Mouse (Mus musculus) midbrain, postnatal 0 days (tissue): ENCODE results near the gene Tnfsf11. TPM values are rescaled to one million over a fixed set of nuclear protein-coding genes. Genes with fewer than 3 reads are reported as not detected.

Experiments used
- ATAC-seq: fragments of 200-750 bp; cut with Nextera tagmentation; 2 replicates; pipeline ENCODE4 v1.8.0; 2017; ENCODE audit warnings: moderate number of reproducible peaks, mild to moderate bottlenecking, moderate TSS enrichment, moderate library complexity; ENCODE audit not compliant: low FRiP score
- DNase-seq: peaks from one replicate; pipeline ENCODE4 v3.0.0-alpha.2; 2015; ENCODE audit warnings: low spot score
- H3K27ac ChIP-seq: fragments of 300-500 bp; sonication (generic); 2 replicates; pipeline ENCODE4 v1.5.1; 2014; ENCODE audit warnings: low read depth, mild to moderate bottlenecking, low read length, mixed read lengths
- H3K27me3 ChIP-seq: fragments of 300-500 bp; sonication (generic); 2 replicates; pipeline ENCODE4 v1.6.1; 2014; ENCODE audit warnings: low read length, control low read depth, mixed read lengths; ENCODE audit not compliant: insufficient read depth
- H3K36me3 ChIP-seq: fragments of 300-500 bp; sonication (generic); 2 replicates; pipeline ENCODE4 v1.6.1; 2014; ENCODE audit warnings: low read length, control low read depth, mixed read lengths; ENCODE audit not compliant: insufficient read depth
- H3K4me1 ChIP-seq: fragments of 300-500 bp; sonication (generic); 2 replicates; pipeline ENCODE4 v1.6.1; 2014; ENCODE audit warnings: mild to moderate bottlenecking, control low read depth, antibody characterized with exemption, low read length, mixed read lengths; ENCODE audit not compliant: insufficient read depth
- H3K4me2 ChIP-seq: fragments of 300-500 bp; sonication (generic); 2 replicates; pipeline ENCODE4 v1.6.1; 2014; ENCODE audit warnings: low read depth, mild to moderate bottlenecking, low read length, mixed read lengths; ENCODE audit not compliant: poor library complexity, severe bottlenecking
- H3K4me3 ChIP-seq: fragments of 300-500 bp; sonication (generic); 2 replicates; pipeline ENCODE4 v1.5.1; 2014; ENCODE audit warnings: low read depth, mild to moderate bottlenecking, low read length, moderate library complexity
- H3K9ac ChIP-seq: fragments of 300-500 bp; sonication (generic); replicated peaks from 2 replicates; pipeline ENCODE4 v1.6.1; 2014; ENCODE audit warnings: mild to moderate bottlenecking, low read length, moderate library complexity, mixed read lengths; ENCODE audit not compliant: poor library complexity, severe bottlenecking
- H3K9me3 ChIP-seq: fragments of 300-500 bp; sonication (generic); 2 replicates; pipeline ENCODE4 v1.6.1; 2016; ENCODE audit warnings: low read length, control low read depth
- CTCF ChIP-seq: IDR thresholded peaks from 2 replicates; pipeline ENCODE4 v1.5.1; 2016; ENCODE audit warnings: antibody characterized with exemption, mild to moderate bottlenecking
- WGBS: fragments of 180-500 bp; shearing (Covaris S2); extraction: QIAGEN DNeasy Blood & Tissue Kit; methylation state at CpG from one replicate; pipeline ENCODE4 v1.1.7; 2014; 5-methylcytosine and 5-hydroxymethylcytosine counted together
- polyA plus RNA-seq: library from polyadenylated mRNA; unstranded; fragments of >200 nt; fragmentation: Nextera tagmentation; extraction: Ambion mirVana; gene quantifications from 2 replicates; pipeline ENCODE4 v1.2.1, GENCODE M21; 2015
- total RNA-seq: library from RNA; depleted of rRNA; stranded (reverse); fragments of >200 nt; gene quantifications from 2 replicates; pipeline ENCODE4 v1.2.3, GENCODE M21; 2014

Gene Tnfsf11
- total and polyA plus RNA-seq, 2 experiments from 2014 or later, result 0.14 to 0.22 TPM

GRCm38 (mm10) chr14:78264876-78265275 is 43.0 kb downstream of the Tnfsf11 start:
- ATAC-seq (no peak), DNase-seq (no peak)
- Histone ChIP-seq H3K27me3 (no peaks in the 10 kb centered on the region), H3K4me3 (no peak overlapping the region), H3K27ac (no peak overlapping the region), H3K36me3 (no peaks in the 10 kb centered on the region), H3K4me2 (no peak overlapping the region), H3K9ac (no peak overlapping the region), H3K4me1 (peaks cover 4% of the 10 kb centered on the region; the same call in 1 of the 2 replicates), H3K9me3 (no peaks in the 10 kb centered on the region)
- TF ChIP-seq CTCF, result no peak
- WGBS, result 91% methylated on average over 6 of the region's 6 CpGs

GRCm38 (mm10) chr14:78262596-78262995 is 45.2 kb downstream of the Tnfsf11 start:
- Histone ChIP-seq H3K27ac (no peak overlapping the region), H3K4me1 (peaks cover 4% of the 10 kb centered on the region; the same call in 1 of the 2 replicates), H3K4me2 (no peak overlapping the region), H3K9ac (no peak overlapping the region), H3K27me3 (no peaks in the 10 kb centered on the region), H3K4me3 (no peak overlapping the region), H3K9me3 (no peaks in the 10 kb centered on the region), H3K36me3 (no peaks in the 10 kb centered on the region)
- no peak for DNase-seq
- ATAC-seq, result no peak
- WGBS, result 90% methylated on average over 7 of the region's 7 CpGs
- no peak for TF ChIP-seq CTCF

- peaks cover 4% of the 10 kb centered on the region; the same call in 1 of the 2 replicates for H3K4me1 ChIP-seq
- no peak for TF ChIP-seq CTCF
- no peaks in the 10 kb centered on the region for H3K27me3 ChIP-seq
- 54% methylated on average over 7 of the region's 7 CpGs for WGBS
- H3K36me3 ChIP-seq, result no peaks in the 10 kb centered on the region
- no peak overlapping the region for H3K9ac ChIP-seq
- ATAC-seq, result peak; percentile 77
- H3K9me3 ChIP-seq, result no peaks in the 10 kb centered on the region
- no peak overlapping the region for H3K4me3 ChIP-seq
- no peak overlapping the region for H3K27ac ChIP-seq
- peak; percentile 67 for DNase-seq
- H3K4me2 ChIP-seq, result no peak overlapping the region
Measured at GRCm38 (mm10) chr14:78261246-78261645, 46.6 kb downstream of the Tnfsf11 start.

GRCm38 (mm10) chr14:78254017-78254416 is 53.8 kb downstream of the Tnfsf11 start:
- Histone ChIP-seq H3K27ac (no peak overlapping the region), H3K27me3 (no peaks in the 10 kb centered on the region), H3K9me3 (no peaks in the 10 kb centered on the region), H3K36me3 (no peaks in the 10 kb centered on the region), H3K9ac (no peak overlapping the region), H3K4me2 (no peak overlapping the region), H3K4me1 (no peaks in the 10 kb centered on the region), H3K4me3 (no peak overlapping the region)
- no peak for TF ChIP-seq CTCF
- ATAC-seq (no peak), DNase-seq (no peak)
- 88% methylated on average over 7 of the region's 7 CpGs for WGBS

GRCm38 (mm10) chr14:78246601-78247000 is 61.2 kb downstream of the Tnfsf11 start:
- ATAC-seq, result no peak
- TF ChIP-seq CTCF, result no peak
- no peak for DNase-seq
- Histone ChIP-seq H3K9ac (no peak overlapping the region), H3K4me1 (no peaks in the 10 kb centered on the region), H3K36me3 (no peaks in the 10 kb centered on the region), H3K27me3 (no peaks in the 10 kb centered on the region), H3K9me3 (no peaks in the 10 kb centered on the region), H3K27ac (no peak overlapping the region), H3K4me3 (no peak overlapping the region), H3K4me2 (no peak overlapping the region)
- WGBS, result 66% methylated on average over 5 of the region's 5 CpGs

GRCm38 (mm10) chr14:78244811-78245210 is 63.0 kb downstream of the Tnfsf11 start:
- Histone ChIP-seq H3K4me3 (no peak overlapping the region), H3K36me3 (no peaks in the 10 kb centered on the region), H3K4me2 (no peak overlapping the region), H3K9me3 (no peaks in the 10 kb centered on the region), H3K27ac (no peak overlapping the region), H3K4me1 (no peaks in the 10 kb centered on the region), H3K9ac (no peak overlapping the region), H3K27me3 (no peaks in the 10 kb centered on the region)
- TF ChIP-seq CTCF, result no peak
- DNase-seq, result no peak
- ATAC-seq, result no peak
- WGBS, result 78% methylated on average over 4 of the region's 4 CpGs
